ENCODE assay signal across 11 mouse cellular contexts in the genomic region with DNA sequence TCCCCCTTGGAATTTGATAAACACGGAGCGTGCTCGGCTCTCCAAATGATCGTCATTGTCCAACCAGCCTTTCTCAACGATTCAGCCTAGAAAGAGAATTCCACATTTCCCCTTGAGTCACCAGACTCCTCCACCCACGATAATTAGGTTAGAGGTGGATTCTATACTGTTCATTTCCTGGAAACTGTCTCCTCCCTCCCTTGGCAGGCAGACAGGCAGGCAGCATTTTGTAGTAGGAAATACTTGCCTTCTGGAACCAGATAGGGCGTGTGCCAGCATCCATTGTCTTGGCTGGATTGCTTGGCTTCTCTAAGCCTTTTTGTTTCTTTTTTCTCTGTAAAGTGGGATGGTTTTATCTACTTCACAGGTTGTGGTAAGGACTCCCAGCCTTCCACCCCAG. TPM values are rescaled to one million over a fixed set of nuclear protein-coding genes. Genes with fewer than 3 reads are reported as not detected.
A peak's percentile ranks its signal among the peaks of the same experiment; 100 is the strongest.
DNase-seq lines count a peak whose midpoint lies in the region; ATAC-seq and TF ChIP-seq lines count a peak whose summit lies in the region.
"Had no signal": no experiment of that assay in that cellular context is flagged by ENCODE, and none has a peak within 500 bp of the region (broad histone marks: within the 10 kb centered on the region; RNA-seq: fewer than 3 reads in every experiment).

No protein-coding gene starts in this region.

- no peak overlapping the region for H3K9ac ChIP-seq in heart, embryonic 15.5 days
- 0 out of 2 replicates have a peak overlapping the region, but pooled peaks have one; percentile 19 for H3K9ac ChIP-seq in lung, postnatal 0 days (replicated peaks; ENCODE audit: low read depth)

- H3K9me3 ChIP-seq in heart, embryonic 15.5 days (replicated peaks) = no peaks in the 10 kb centered on the region
- no peaks in the 10 kb centered on the region for H3K9me3 ChIP-seq in lung, postnatal 0 days (ENCODE audit: low read length)

- 58% methylated on average over 7 of the region's 7 CpGs for WGBS in heart, embryonic 15.5 days
- WGBS in lung, postnatal 0 days = 41% methylated on average over 7 of the region's 7 CpGs

- peak overlapping the region; percentile 62 for H3K27ac ChIP-seq in heart, embryonic 15.5 days
- H3K27ac ChIP-seq in lung, postnatal 0 days (ENCODE audit: low read length) = peak overlapping the region; percentile 71

- no peak overlapping the region for H3K4me3 ChIP-seq in heart, embryonic 15.5 days
- no peak overlapping the region for H3K4me3 ChIP-seq in lung, postnatal 0 days (ENCODE audit: low read depth, low read length)

- TF ChIP-seq CTCF in lung, postnatal 0 days (IDR thresholded peaks at IDR 0.05) = no peak

- TF ChIP-seq EP300 in lung, postnatal 0 days (IDR thresholded peaks at IDR 0.05) = peak; percentile 94

- H3K36me3 ChIP-seq in heart, embryonic 15.5 days = no peaks in the 10 kb centered on the region
- no peaks in the 10 kb centered on the region for H3K36me3 ChIP-seq in lung, postnatal 0 days (ENCODE audit: insufficient read depth, low read length)

- peak; percentile 14 for DNase-seq in gastrocnemius, adult 18-20 months (ENCODE audit: low spot score)
- DNase-seq in gastrocnemius, adult 8-10 months (ENCODE audit: low spot score in 2 of 2) = no peak
- DNase-seq in R1 (ENCODE audit: low read depth, low spot score) = peak; percentile 91
- peak; percentile 75 for DNase-seq in lung, postnatal 0 days (ENCODE audit: low spot score)
- no peak for DNase-seq in cerebellum, adult 11 months
- DNase-seq in adrenal gland, adult 8-10 months = no peak
- DNase-seq: layer of hippocampus, postnatal 36 days had no signal

- no peak overlapping the region for H3K4me2 ChIP-seq in heart, embryonic 15.5 days
- no peak overlapping the region for H3K4me2 ChIP-seq in lung, postnatal 0 days (replicated peaks; ENCODE audit: low read depth, low read length)

- no peaks in the 10 kb centered on the region for H3K27me3 ChIP-seq in heart, embryonic 15.5 days
- H3K27me3 ChIP-seq in lung, postnatal 0 days (replicated peaks; ENCODE audit: insufficient read depth, low read length) = no peaks in the 10 kb centered on the region

- ATAC-seq in heart, embryonic 15.5 days (replicated peaks; ENCODE audit: insufficient number of reproducible peaks, insufficient read depth, low FRiP score, low read depth) = peak; percentile 4; the same call in 1 of the 2 replicates
- peak; percentile 24 for ATAC-seq in lung, postnatal 0 days
- ATAC-seq in activated CD4-positive, CD25-positive, alpha-beta regulatory T cell, adult 4 months = no peak

- peaks cover 17% of the 10 kb centered on the region for H3K4me1 ChIP-seq in heart, embryonic 15.5 days (replicated peaks)
- H3K4me1 ChIP-seq in lung, postnatal 0 days (ENCODE audit: insufficient read depth, low read depth, low read length) = peaks cover 5% of the 10 kb centered on the region; the same call in 1 of the 2 replicates

RNA-seq across cellular contexts. Expression of a gene that starts 2.7 kb away (rescaled TPM):
- 1 to 10 TPM; 6.0 to 6.6 TPM for total RNA-seq in gastrocnemius, adult 18-20 months (2021)
- total RNA-seq in gastrocnemius, adult 8-10 months (2022) = 1 to 10 TPM; 4.1 to 8.3 (median 6.0) TPM
- 14.3 and 21.6 TPM in 2 replicates for polyA plus RNA-seq in heart, embryonic 15.5 days (2015; fragmentation: Nextera tagmentation; extraction: Ambion mirVana)
- 23.5 and 24.3 TPM in 2 replicates for polyA plus RNA-seq in lung, postnatal 0 days (2015; fragmentation: Nextera tagmentation; extraction: Ambion mirVana)
- 10 to 100 TPM; 10.3 to 15.4 TPM for polyA plus RNA-seq in activated CD4-positive, CD25-positive, alpha-beta regulatory T cell, adult 4 months (2017; shearing (Covaris generic))
- 100 to 1,000 TPM; 136 to 188 (median 157) TPM for total RNA-seq in adrenal gland, adult 8-10 months (2022)

RNA-seq across cellular contexts. Expression of a gene that starts 26.4 kb away (rescaled TPM):
- total RNA-seq in gastrocnemius, adult 18-20 months (2021) = 1 to 10 TPM; 4.1 to 4.5 TPM
- 1 to 10 TPM; 4.1 to 5.7 (median 4.4) TPM for total RNA-seq in gastrocnemius, adult 8-10 months (2022)
- polyA plus RNA-seq in heart, embryonic 15.5 days (2015; fragmentation: Nextera tagmentation; extraction: Ambion mirVana) = 8.6 and 11.0 TPM in 2 replicates
- 5.6 and 5.8 TPM in 2 replicates for polyA plus RNA-seq in lung, postnatal 0 days (2015; fragmentation: Nextera tagmentation; extraction: Ambion mirVana)
- polyA plus RNA-seq in activated CD4-positive, CD25-positive, alpha-beta regulatory T cell, adult 4 months (2017; shearing (Covaris generic)) = 1 to 10 TPM; 4.8 to 6.5 TPM
- total RNA-seq in adrenal gland, adult 8-10 months (2022) = 10 to 100 TPM in 3 of 4 experiments, 1 to 10 TPM in 1; 9.1 to 16.0 (median 12.9) TPM

RNA-seq across cellular contexts. Expression of a gene that starts 29.7 kb away (rescaled TPM):
- not detected for total RNA-seq in gastrocnemius, adult 18-20 months (2021)
- not detected for total RNA-seq in gastrocnemius, adult 8-10 months (2022)
- not detected in 2 replicates for polyA plus RNA-seq in heart, embryonic 15.5 days (2015; fragmentation: Nextera tagmentation; extraction: Ambion mirVana)
- polyA plus RNA-seq in lung, postnatal 0 days (2015; fragmentation: Nextera tagmentation; extraction: Ambion mirVana) = not detected in 2 replicates
- polyA plus RNA-seq in activated CD4-positive, CD25-positive, alpha-beta regulatory T cell, adult 4 months (2017; shearing (Covaris generic)) = not detected
- total RNA-seq in adrenal gland, adult 8-10 months (2022) = not detected
- total RNA-seq: gastrocnemius, postnatal 4 days; layer of hippocampus, postnatal 36 days had no signal
- polyA plus RNA-seq: embryonic facial prominence, embryonic 11.5 days had no signal

RNA-seq across cellular contexts. Expression of a gene that starts 41.2 kb away (rescaled TPM):
- 1 to 10 TPM; 5.9 to 8.8 TPM for total RNA-seq in gastrocnemius, adult 18-20 months (2021)
- total RNA-seq in gastrocnemius, adult 8-10 months (2022) = 1 to 10 TPM; 4.5 to 9.4 (median 6.0) TPM
- polyA plus RNA-seq in heart, embryonic 15.5 days (2015; fragmentation: Nextera tagmentation; extraction: Ambion mirVana) = 44.2 and 51.1 TPM in 2 replicates
- 63.0 and 68.8 TPM in 2 replicates for polyA plus RNA-seq in lung, postnatal 0 days (2015; fragmentation: Nextera tagmentation; extraction: Ambion mirVana)
- 10 to 100 TPM; 24.0 to 33.4 TPM for polyA plus RNA-seq in activated CD4-positive, CD25-positive, alpha-beta regulatory T cell, adult 4 months (2017; shearing (Covaris generic))
- 100 to 1,000 TPM; 128 to 260 (median 184) TPM for total RNA-seq in adrenal gland, adult 8-10 months (2022)

Comparison
In these comparisons a context has a peak if more than half of its experiments do, and no peak if none do; other contexts are left out.
1. DNase-seq: peak in gastrocnemius, adult 18-20 months (single experiment), R1 (single experiment) and lung, postnatal 0 days (single experiment); none in gastrocnemius, adult 8-10 months (0 of 2), cerebellum, adult 11 months (single experiment) and adrenal gland, adult 8-10 months (single experiment).
2. RNA of a gene that starts 2.7 kb away (total RNA-seq): 136 to 188 TPM in adrenal gland, adult 8-10 months; 6.0 to 6.6 TPM in gastrocnemius, adult 18-20 months and 4.1 to 8.3 TPM in gastrocnemius, adult 8-10 months; every median in the first group is over 10 times any median in the second.